Mouse (Mus musculus) ES-E14 (cell line): ENCODE results near the gene Gphb5. TPM values are rescaled to one million over a fixed set of nuclear protein-coding genes. Genes with fewer than 3 reads are reported as not detected.

Source experiments
- DNase-seq: peaks from one replicate; pipeline ENCODE4 v3.0.0-alpha.2; 2013; ENCODE audit warnings: low read depth, low spot score
- H3K27ac ChIP-seq: 2 replicates; pipeline ENCODE4 v1.5.1; 2012; ENCODE audit warnings: low read depth, mild to moderate bottlenecking, low read length, moderate library complexity, mixed read lengths; ENCODE audit not compliant: poor library complexity, insufficient read depth, severe bottlenecking
- H3K36me3 ChIP-seq: 2 replicates; pipeline ENCODE4 v1.6.1; 2012; ENCODE audit warnings: mild to moderate bottlenecking, low read length, moderate library complexity, mixed read lengths; ENCODE audit not compliant: control insufficient read depth, poor library complexity, insufficient read depth, severe bottlenecking
- H3K4me1 ChIP-seq, 2 experiments: fragments of 150-350 bp in 1 of 2; sonication (generic) in 1 of 2; 2 replicates each; pipeline ENCODE4 v1.6.1; 2012; ENCODE audit warnings: low read length in 2 of 2, mild to moderate bottlenecking in 1 of 2, mixed read lengths in 1 of 2; ENCODE audit not compliant: control insufficient read depth in 2 of 2, insufficient read depth in 2 of 2, poor library complexity in 1 of 2
- H3K4me3 ChIP-seq, 2 experiments: fragments of 150-350 bp in 1 of 2; sonication (generic) in 1 of 2; 2 replicates each; pipeline ENCODE4 v1.5.1; 2012; ENCODE audit warnings: low read length in 2 of 2, low read depth in 1 of 2, mild to moderate bottlenecking in 1 of 2, mixed read lengths in 1 of 2; ENCODE audit not compliant: insufficient read depth in 1 of 2, poor library complexity in 1 of 2, severe bottlenecking in 1 of 2
- H3K9ac ChIP-seq: 2 replicates; pipeline ENCODE4 v1.6.1; 2012; ENCODE audit warnings: low read depth, mild to moderate bottlenecking, low read length, mixed read lengths; ENCODE audit not compliant: poor library complexity, insufficient read depth, severe bottlenecking
- H3K9me3 ChIP-seq: fragments of 150-350 bp; sonication (generic); 2 replicates; pipeline ENCODE4 v1.6.1; 2012; ENCODE audit warnings: low read depth, mild to moderate bottlenecking, low read length; ENCODE audit not compliant: control insufficient read depth, insufficient read depth
- CHD2 ChIP-seq: IDR thresholded peaks from 2 replicates; pipeline ENCODE4 v1.6.1; 2014; ENCODE audit warnings: mild to moderate bottlenecking, low read depth, low read length, inconsistent platforms
- HCFC1 ChIP-seq: IDR thresholded peaks from 2 replicates; pipeline ENCODE4 v1.6.1; 2012; ENCODE audit warnings: low read length, inconsistent platforms, borderline replicate concordance; ENCODE audit not compliant: insufficient read depth
- MAFK ChIP-seq: IDR thresholded peaks from 2 replicates; pipeline ENCODE4 v1.6.1; 2014; ENCODE audit warnings: mild to moderate bottlenecking, low read depth, low read length, inconsistent platforms; ENCODE audit not compliant: insufficient read depth
- ZC3H11A ChIP-seq: IDR thresholded peaks from 2 replicates; pipeline ENCODE4 v1.6.1; 2012; ENCODE audit warnings: low read depth, mild to moderate bottlenecking, inconsistent platforms, low read length, borderline replicate concordance
- ZNF384 ChIP-seq: IDR thresholded peaks from 2 replicates; pipeline ENCODE4 v1.6.1; 2012; ENCODE audit warnings: low read depth, low read length, inconsistent platforms
- in situ Hi-C, 2 experiments: fragments of 600-800 bp; cut with MboI; formaldehyde crosslinking; loops; one replicate each; pipeline ENCODE4 v1.15.1; 2025; ENCODE audit warnings: low sequenced_read_pairs in 2 of 2, inconsistent platforms in 1 of 2; ENCODE audit not compliant: unreplicated experiment in 2 of 2
- total RNA-seq: library from RNA; depleted of rRNA; stranded (reverse); fragments of 300-350 nt; gene quantifications from 2 replicates; pipeline ENCODE4 v1.2.3, GENCODE M21; 2012

Gene Gphb5
- total RNA-seq, 1 experiment, result not detected

- Histone ChIP-seq H3K27ac (no peak overlapping the region), H3K4me3 (no peak overlapping the region), H3K9me3 (no peaks in the 10 kb centered on the region), H3K4me1 (peaks cover 2 to 6% of the 10 kb centered on the region in 2 experiments; a peak in 1 of 4 replicates), H3K9ac (no peak overlapping the region), H3K36me3 (peaks cover 4% of the 10 kb centered on the region)
- DNase-seq, result no peak
- in situ Hi-C loops, result loop anchor here in 1 of 2 experiments (10.0 kb wide), 1 partner anchor 175 kb away; no protein-coding TSS in a partner anchor
- TF ChIP-seq CHD2 (no peak), ZC3H11A (no peak), ZNF384 (no peak), MAFK (no peak), HCFC1 (no peak)
Observed at GRCm38 (mm10) chr12:75459656-75460055, 43.1 kb upstream of the Gphb5 start.

- Histone ChIP-seq H3K9me3 (no peaks in the 10 kb centered on the region), H3K4me3 (no peak overlapping the region), H3K9ac (no peak overlapping the region), H3K27ac (no peak overlapping the region), H3K36me3 (peaks cover 5% of the 10 kb centered on the region), H3K4me1 (peaks cover 2% of the 10 kb centered on the region in 2 experiments; a peak in 1 of 4 replicates)
- DNase-seq, result no peak
- in situ Hi-C loops, result no loop called here
- TF ChIP-seq CHD2 (no peak), ZNF384 (no peak), HCFC1 (no peak), MAFK (no peak), ZC3H11A (no peak)
Observed at GRCm38 (mm10) chr12:75453441-75453840, 36.9 kb upstream of the Gphb5 start.

GRCm38 (mm10) chr12:75453027-75453426, 36.4 kb upstream of the Gphb5 start:
- peaks cover 0 to under 1% of the 10 kb centered on the region in 2 experiments; a peak in 1 of 4 replicates for H3K4me1 ChIP-seq
- DNase-seq, result no peak

GRCm38 (mm10) chr12:75450592-75450991, 34.0 kb upstream of the Gphb5 start:
- Histone ChIP-seq H3K9ac (no peak overlapping the region), H3K4me1 (no peaks in the 10 kb centered on the region), H3K36me3 (peaks cover 5% of the 10 kb centered on the region), H3K4me3 (no peak overlapping the region), H3K9me3 (no peaks in the 10 kb centered on the region), H3K27ac (no peak overlapping the region)
- no peak for DNase-seq
- in situ Hi-C loops, result no loop called here
- TF ChIP-seq CHD2 (no peak), ZC3H11A (no peak), ZNF384 (no peak), MAFK (no peak), HCFC1 (no peak)

More at GRCm38 (mm10) chr12:75453027-75453426, 36.4 kb upstream of the Gphb5 start:
- Histone ChIP-seq H3K27ac (no peak overlapping the region), H3K9ac (no peak overlapping the region), H3K36me3 (peaks cover 5% of the 10 kb centered on the region), H3K4me3 (no peak overlapping the region), H3K9me3 (no peaks in the 10 kb centered on the region)
- no peak for TF ChIP-seq ZNF384
- TF ChIP-seq ZC3H11A, result no peak
- no peak for TF ChIP-seq MAFK
- no peak for TF ChIP-seq CHD2
- TF ChIP-seq HCFC1, result no peak
- in situ Hi-C loops, result no loop called here

GRCm38 (mm10) chr12:75450011-75450410, 33.4 kb upstream of the Gphb5 start:
- Histone ChIP-seq H3K27ac (no peak overlapping the region), H3K9ac (no peak overlapping the region), H3K36me3 (peaks cover 5% of the 10 kb centered on the region), H3K4me1 (no peaks in the 10 kb centered on the region), H3K9me3 (no peaks in the 10 kb centered on the region), H3K4me3 (no peak overlapping the region)
- no peak for DNase-seq
- in situ Hi-C loops, result no loop called here
- no peak for TF ChIP-seq ZNF384
- no peak for TF ChIP-seq ZC3H11A
- TF ChIP-seq CHD2, result no peak
